Mouse (Mus musculus): ENCODE measurements at regions not wholly inside any gene's neighbourhood (a gene's known extent, or its start where the extent isn't known, plus 50 kb on each side); places are given as distances from the start of the nearest gene placed in this dataset.
"Not testable (repeated sequence)": the region's sequence is repeated elsewhere in the genome, so short reads cannot be mapped to it uniquely, and the experiment has no call there.

DNA sequence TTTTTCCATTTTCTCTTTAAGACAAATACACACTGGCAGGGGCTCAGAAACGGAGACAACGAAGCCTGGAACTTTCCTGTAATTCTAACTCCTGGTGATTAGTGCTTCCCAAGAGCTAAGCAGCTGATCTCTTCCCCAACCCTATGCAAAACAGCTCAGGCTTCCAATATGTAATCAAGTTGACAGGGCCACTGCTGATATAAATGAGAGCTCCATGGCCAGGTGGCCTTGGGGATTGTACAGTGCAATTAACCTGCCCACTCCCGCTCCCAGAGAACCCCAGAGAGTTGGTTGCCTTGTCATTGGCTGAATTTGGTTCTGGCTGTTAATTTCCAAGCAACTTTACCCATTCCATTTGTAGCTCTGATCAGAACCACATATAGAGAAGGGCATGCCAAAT, 67.8 kb downstream of the 4933415F23Rik start:
- no peak overlapping the region for H3K4me2 ChIP-seq (replicated peaks)
- no peaks in the 10 kb centered on the region for H3K9me3 ChIP-seq (ENCODE audit: control insufficient read depth, low read length)
- ATAC-seq (ENCODE audit: low FRiP score) (0 out of 2 replicates have a peak, but pooled peaks have one; percentile 11), DNase-seq (ENCODE audit: low spot score) (no peak)
- no peaks in the 10 kb centered on the region for H3K27me3 ChIP-seq (ENCODE audit: control insufficient read depth, insufficient read depth, low read length)
- no peak overlapping the region for H3K9ac ChIP-seq
- H3K4me1 ChIP-seq (replicated peaks; ENCODE audit: control insufficient read depth, insufficient read depth, low read length): no peaks in the 10 kb centered on the region
- H3K27ac ChIP-seq: no peak overlapping the region
- H3K36me3 ChIP-seq (replicated peaks; ENCODE audit: control insufficient read depth, insufficient read depth): no peaks in the 10 kb centered on the region
- no peak overlapping the region for H3K4me3 ChIP-seq (replicated peaks; ENCODE audit: low read length)
- 55% methylated on average over 3 of the region's 3 CpGs for WGBS

DNA sequence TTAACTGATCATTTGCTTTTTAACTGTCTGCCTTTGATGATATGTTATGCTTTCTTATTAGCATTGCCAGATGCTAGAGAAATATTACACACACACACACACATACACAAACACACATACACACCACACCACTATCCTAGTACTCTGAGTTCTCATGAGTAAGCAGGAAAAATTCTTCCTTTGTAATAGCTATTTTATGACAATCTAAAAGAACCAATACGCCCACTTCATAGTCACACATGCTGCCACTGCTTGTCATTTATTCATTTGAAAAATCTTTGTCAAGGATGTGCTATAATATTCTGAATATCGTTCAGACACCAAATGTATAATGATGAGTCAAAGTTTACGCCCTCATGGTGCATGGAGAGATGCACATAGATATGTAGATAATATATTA, 78.5 kb downstream of the 4933415F23Rik start:
- no peak overlapping the region for H3K9ac ChIP-seq
- no peaks in the 10 kb centered on the region for H3K9me3 ChIP-seq (ENCODE audit: control insufficient read depth, low read length)
- no peaks in the 10 kb centered on the region for H3K4me1 ChIP-seq (replicated peaks; ENCODE audit: control insufficient read depth, insufficient read depth, low read length)
- H3K27ac ChIP-seq: no peak overlapping the region
- no peak overlapping the region for H3K4me2 ChIP-seq (replicated peaks)
- no peak overlapping the region for H3K4me3 ChIP-seq (replicated peaks; ENCODE audit: low read length)
- no peak for ATAC-seq (ENCODE audit: low FRiP score)
- H3K36me3 ChIP-seq (replicated peaks; ENCODE audit: control insufficient read depth, insufficient read depth): no peaks in the 10 kb centered on the region
- WGBS: 95% methylated on average over 3 of the region's 3 CpGs
- no peaks in the 10 kb centered on the region for H3K27me3 ChIP-seq (ENCODE audit: control insufficient read depth, insufficient read depth, low read length)
- DNase-seq (ENCODE audit: low spot score): no peak

DNA sequence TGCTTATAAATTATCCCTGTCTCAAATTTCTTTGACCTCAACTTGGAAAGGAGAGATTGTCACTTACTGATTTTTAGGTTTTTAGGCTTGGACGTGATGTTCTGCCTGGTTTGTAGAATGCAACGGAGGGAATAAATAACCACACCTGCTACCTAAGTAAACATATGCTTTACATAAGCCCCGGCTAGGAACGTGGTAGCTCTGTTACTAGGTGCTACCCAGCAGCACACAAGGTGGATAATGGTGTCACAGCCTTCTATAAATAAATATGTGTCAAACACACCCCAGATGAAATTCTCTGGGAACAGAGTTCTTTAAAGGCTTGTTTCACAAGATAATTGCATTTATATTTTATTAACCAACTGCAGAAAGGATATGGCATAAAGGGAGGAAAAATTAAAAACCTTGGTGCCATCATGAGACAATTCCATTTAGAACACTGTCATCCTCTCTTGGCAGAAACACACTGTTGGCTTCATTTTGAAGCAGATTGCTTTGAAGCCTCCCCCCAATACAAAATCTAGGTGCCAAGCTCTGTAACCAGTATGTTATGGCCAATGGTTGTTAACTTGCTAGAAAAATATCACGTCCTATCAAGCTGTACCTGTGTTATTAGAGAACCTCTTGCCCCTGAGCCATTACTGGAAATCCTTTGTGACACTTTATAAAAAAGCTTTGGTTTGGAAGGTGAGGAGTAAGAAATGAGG, 94.1 kb downstream of the 4933415F23Rik start:
- no peaks in the 10 kb centered on the region for H3K9me3 ChIP-seq (ENCODE audit: control insufficient read depth, low read length)
- ATAC-seq (ENCODE audit: low FRiP score): no peak
- no peaks in the 10 kb centered on the region for H3K36me3 ChIP-seq (replicated peaks; ENCODE audit: control insufficient read depth, insufficient read depth)
- no peak overlapping the region for H3K4me3 ChIP-seq (replicated peaks; ENCODE audit: low read length)
- H3K4me1 ChIP-seq (replicated peaks; ENCODE audit: control insufficient read depth, insufficient read depth, low read length): no peaks in the 10 kb centered on the region
- no peak overlapping the region for H3K4me2 ChIP-seq (replicated peaks)
- no peak for DNase-seq (ENCODE audit: low spot score)
- no peaks in the 10 kb centered on the region for H3K27me3 ChIP-seq (ENCODE audit: control insufficient read depth, insufficient read depth, low read length)
- H3K9ac ChIP-seq: no peak overlapping the region
- H3K27ac ChIP-seq: no peak overlapping the region
- 83% methylated on average over 5 of the region's 5 CpGs for WGBS

DNA sequence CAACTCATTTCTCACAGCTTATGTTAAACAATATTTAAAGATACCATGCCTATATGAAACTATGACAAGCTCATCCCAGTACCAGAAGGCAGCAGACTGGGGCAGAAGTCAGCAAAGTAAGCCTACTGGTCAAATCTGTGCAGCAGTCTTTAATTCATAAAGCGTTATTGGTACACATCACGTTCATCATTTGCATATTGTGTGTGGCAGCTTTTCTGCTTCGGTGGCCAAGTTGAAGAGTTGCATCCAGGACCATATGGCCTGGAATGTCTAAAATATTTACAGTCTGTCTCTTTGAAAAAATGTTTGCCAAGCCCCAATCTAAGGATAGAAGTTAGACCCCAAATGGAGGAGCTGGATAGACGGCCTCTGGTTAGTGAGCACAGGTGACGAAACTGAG, 97.2 kb downstream of the 4933415F23Rik start:
- DNase-seq (ENCODE audit: low spot score): no peak
- WGBS: 91% methylated on average over 5 of the region's 5 CpGs

DNA sequence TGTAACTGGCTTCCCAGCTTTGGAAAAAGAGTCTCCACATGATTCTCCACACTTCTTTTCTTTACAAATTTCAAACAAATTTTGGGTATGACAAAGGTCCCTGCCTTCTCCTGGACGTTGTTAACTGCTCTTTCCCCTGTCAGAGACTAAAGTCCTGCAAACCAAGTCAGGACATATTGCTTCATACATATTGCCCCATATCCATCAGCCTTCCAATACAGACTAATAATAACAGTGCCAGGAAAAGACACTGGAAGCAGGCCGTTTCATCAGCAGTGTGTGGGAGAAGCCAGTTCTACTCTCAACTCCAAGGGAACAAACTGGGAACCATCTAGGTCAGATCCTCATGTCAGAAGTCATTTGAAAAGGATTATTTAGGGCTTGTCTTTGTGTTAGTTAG, 105.4 kb downstream of the 4933415F23Rik start:
- Histone ChIP-seq H3K9me3 (ENCODE audit: control insufficient read depth, low read length) (no peaks in the 10 kb centered on the region), H3K36me3 (replicated peaks; ENCODE audit: control insufficient read depth, insufficient read depth) (no peaks in the 10 kb centered on the region), H3K4me3 (replicated peaks; ENCODE audit: low read length) (no peak overlapping the region), H3K4me1 (replicated peaks; ENCODE audit: control insufficient read depth, insufficient read depth, low read length) (no peaks in the 10 kb centered on the region), H3K4me2 (replicated peaks) (no peak overlapping the region), H3K27me3 (ENCODE audit: control insufficient read depth, insufficient read depth, low read length) (no peaks in the 10 kb centered on the region), H3K27ac (no peak overlapping the region), H3K9ac (no peak overlapping the region)
- ATAC-seq (ENCODE audit: low FRiP score): no peak
- WGBS: 73% methylated on average over 2 of the region's 2 CpGs
- DNase-seq (ENCODE audit: low spot score): no peak

More for the DNA sequence above, 97.2 kb downstream of the 4933415F23Rik start:
- H3K4me1 ChIP-seq (replicated peaks; ENCODE audit: control insufficient read depth, insufficient read depth, low read length): no peaks in the 10 kb centered on the region
- H3K27ac ChIP-seq: no peak overlapping the region
- ATAC-seq (ENCODE audit: low FRiP score): no peak
- H3K36me3 ChIP-seq (replicated peaks; ENCODE audit: control insufficient read depth, insufficient read depth): no peaks in the 10 kb centered on the region
- no peaks in the 10 kb centered on the region for H3K9me3 ChIP-seq (ENCODE audit: control insufficient read depth, low read length)
- no peak overlapping the region for H3K9ac ChIP-seq
- no peaks in the 10 kb centered on the region for H3K27me3 ChIP-seq (ENCODE audit: control insufficient read depth, insufficient read depth, low read length)
- H3K4me2 ChIP-seq (replicated peaks): no peak overlapping the region
- H3K4me3 ChIP-seq (replicated peaks; ENCODE audit: low read length): no peak overlapping the region

DNA sequence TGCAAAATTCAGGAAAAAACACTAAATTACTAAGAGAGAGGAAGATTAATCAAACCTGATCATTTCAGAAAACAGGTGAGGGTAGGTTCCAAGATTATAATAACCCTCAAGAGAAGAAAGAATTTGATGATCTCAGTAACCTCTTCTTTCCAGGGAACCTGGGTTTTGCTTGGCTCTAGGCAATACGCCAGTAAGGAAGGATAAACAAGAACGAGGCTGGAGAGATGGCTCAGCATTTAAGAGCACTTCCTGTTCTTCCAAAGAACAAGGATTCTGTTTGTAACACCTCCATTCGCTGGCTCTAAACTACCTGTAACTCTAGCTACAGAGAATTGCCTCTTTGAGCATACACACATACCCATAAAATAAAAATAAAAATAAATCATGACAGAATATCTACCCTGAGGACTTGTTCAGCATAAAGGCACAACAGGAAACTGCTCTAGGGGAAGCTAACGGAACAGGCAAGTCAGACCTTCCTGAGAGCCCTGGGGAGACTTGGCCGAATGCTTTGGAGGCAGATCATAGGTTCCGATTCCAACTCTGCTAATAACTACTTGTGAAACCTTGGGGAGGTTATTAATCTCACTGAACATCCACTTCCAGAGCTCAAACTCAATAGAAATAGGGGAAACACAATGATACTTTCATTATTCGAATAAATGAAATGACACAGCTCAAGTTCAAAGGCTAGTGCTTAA, 112.4 kb downstream of the 4933415F23Rik start:
- no peak overlapping the region for H3K4me3 ChIP-seq (replicated peaks; ENCODE audit: low read length)
- no peak overlapping the region for H3K27ac ChIP-seq
- H3K4me2 ChIP-seq (replicated peaks): no peak overlapping the region
- ATAC-seq (ENCODE audit: low FRiP score) (no peak), DNase-seq (ENCODE audit: low spot score) (no peak)
- no peaks in the 10 kb centered on the region for H3K4me1 ChIP-seq (replicated peaks; ENCODE audit: control insufficient read depth, insufficient read depth, low read length)
- no peaks in the 10 kb centered on the region for H3K36me3 ChIP-seq (replicated peaks; ENCODE audit: control insufficient read depth, insufficient read depth)
- 80% methylated on average over 7 of the region's 7 CpGs for WGBS
- H3K9ac ChIP-seq: no peak overlapping the region
- H3K9me3 ChIP-seq (ENCODE audit: control insufficient read depth, low read length): no peaks in the 10 kb centered on the region
- H3K27me3 ChIP-seq (ENCODE audit: control insufficient read depth, insufficient read depth, low read length): no peaks in the 10 kb centered on the region

DNA sequence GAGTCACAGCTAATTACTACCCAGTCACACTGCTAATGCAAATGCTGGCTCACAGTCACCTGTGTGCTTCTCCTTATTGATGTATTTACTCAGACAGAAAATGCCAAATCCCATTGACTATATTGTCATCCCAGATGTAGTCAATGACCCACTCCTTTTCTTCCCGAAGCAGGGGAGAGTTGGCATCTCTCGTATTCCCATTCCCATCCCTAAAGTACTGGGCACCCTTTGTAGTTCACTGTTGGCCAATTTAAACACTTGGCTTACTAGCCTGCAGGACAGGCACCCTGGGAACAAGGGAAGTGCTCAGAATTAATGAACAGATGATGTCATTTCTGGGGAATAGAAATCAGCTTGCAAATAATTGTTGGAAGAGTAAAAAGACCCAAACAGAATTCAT, 114.5 kb downstream of the 4933415F23Rik start:
- Histone ChIP-seq H3K27me3 (ENCODE audit: control insufficient read depth, insufficient read depth, low read length) (no peaks in the 10 kb centered on the region), H3K4me1 (replicated peaks; ENCODE audit: control insufficient read depth, insufficient read depth, low read length) (no peaks in the 10 kb centered on the region), H3K36me3 (replicated peaks; ENCODE audit: control insufficient read depth, insufficient read depth) (no peaks in the 10 kb centered on the region), H3K4me2 (replicated peaks) (no peak overlapping the region), H3K4me3 (replicated peaks; ENCODE audit: low read length) (no peak overlapping the region), H3K9ac (no peak overlapping the region), H3K27ac (no peak overlapping the region), H3K9me3 (ENCODE audit: control insufficient read depth, low read length) (no peaks in the 10 kb centered on the region)
- WGBS: 62% methylated on average over 2 of the region's 2 CpGs
- ATAC-seq (ENCODE audit: low FRiP score): no peak
- no peak for DNase-seq (ENCODE audit: low spot score)

DNA sequence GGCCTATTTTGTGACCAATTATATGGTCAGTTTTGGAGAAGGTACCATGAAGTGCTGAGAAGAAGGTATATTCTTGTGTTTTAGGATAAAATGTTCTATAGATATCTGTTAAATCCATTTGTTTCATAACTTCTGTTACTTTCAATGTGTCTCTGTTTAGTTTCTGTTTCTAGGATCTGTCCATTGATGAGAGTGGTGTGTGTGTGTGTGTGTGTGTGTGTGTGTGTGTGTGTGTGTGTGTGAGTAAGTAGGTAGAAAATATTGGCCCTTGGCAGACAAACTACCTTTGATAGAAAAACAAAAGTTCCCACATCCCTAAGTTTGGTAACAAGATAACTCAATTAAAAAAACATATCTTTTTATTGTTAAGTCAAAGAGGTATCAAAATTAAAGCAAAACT, 117.8 kb downstream of the 4933415F23Rik start:
- H3K27me3 ChIP-seq (ENCODE audit: control insufficient read depth, insufficient read depth, low read length); H3K4me3 ChIP-seq (replicated peaks; ENCODE audit: low read length); H3K27ac ChIP-seq; DNase-seq (ENCODE audit: low spot score); H3K4me1 ChIP-seq (replicated peaks; ENCODE audit: control insufficient read depth, insufficient read depth, low read length); H3K36me3 ChIP-seq (replicated peaks; ENCODE audit: control insufficient read depth, insufficient read depth); H3K9ac ChIP-seq; H3K9me3 ChIP-seq (ENCODE audit: control insufficient read depth, low read length); ATAC-seq (ENCODE audit: low FRiP score); H3K4me2 ChIP-seq (replicated peaks): not testable (repeated sequence)

DNA sequence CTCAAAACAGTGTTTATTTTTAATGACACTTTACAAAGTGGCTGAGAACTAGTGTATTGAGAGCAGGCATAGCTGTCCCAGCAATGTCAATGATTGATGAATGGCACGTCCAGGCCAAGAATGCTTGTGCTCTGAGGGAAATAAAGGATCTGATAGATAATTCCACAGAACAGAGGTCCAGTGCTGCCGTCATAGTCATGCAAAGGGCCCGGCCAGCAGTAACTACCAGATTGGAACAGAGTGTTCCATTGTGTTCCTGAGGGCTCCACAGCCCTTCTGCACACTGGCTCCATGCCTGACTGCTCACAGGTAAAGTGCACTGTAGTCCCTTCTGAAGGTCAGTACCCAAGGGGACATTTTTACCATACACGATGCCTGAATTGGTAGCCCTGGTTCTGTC, 127.1 kb downstream of the 4933415F23Rik start:
- Histone ChIP-seq H3K4me2 (replicated peaks) (no peak overlapping the region), H3K4me1 (replicated peaks; ENCODE audit: control insufficient read depth, insufficient read depth, low read length) (no peaks in the 10 kb centered on the region), H3K4me3 (replicated peaks; ENCODE audit: low read length) (no peak overlapping the region), H3K27ac (no peak overlapping the region), H3K9me3 (ENCODE audit: control insufficient read depth, low read length) (no peaks in the 10 kb centered on the region), H3K9ac (no peak overlapping the region), H3K27me3 (ENCODE audit: control insufficient read depth, insufficient read depth, low read length) (no peaks in the 10 kb centered on the region), H3K36me3 (replicated peaks; ENCODE audit: control insufficient read depth, insufficient read depth) (no peaks in the 10 kb centered on the region)
- DNase-seq (ENCODE audit: low spot score) (no peak), ATAC-seq (ENCODE audit: low FRiP score) (peak; percentile 34; the same call in 1 of the 2 replicates)
- 45% methylated on average over 4 of the region's 4 CpGs for WGBS

Data from hindbrain, embryonic 14.5 days (tissue).